Mouse (Mus musculus): ENCODE data around the gene Elp6.
A peak's percentile ranks its signal among the peaks of the same experiment; 100 is the strongest.

The Elp6 gene

DNA sequence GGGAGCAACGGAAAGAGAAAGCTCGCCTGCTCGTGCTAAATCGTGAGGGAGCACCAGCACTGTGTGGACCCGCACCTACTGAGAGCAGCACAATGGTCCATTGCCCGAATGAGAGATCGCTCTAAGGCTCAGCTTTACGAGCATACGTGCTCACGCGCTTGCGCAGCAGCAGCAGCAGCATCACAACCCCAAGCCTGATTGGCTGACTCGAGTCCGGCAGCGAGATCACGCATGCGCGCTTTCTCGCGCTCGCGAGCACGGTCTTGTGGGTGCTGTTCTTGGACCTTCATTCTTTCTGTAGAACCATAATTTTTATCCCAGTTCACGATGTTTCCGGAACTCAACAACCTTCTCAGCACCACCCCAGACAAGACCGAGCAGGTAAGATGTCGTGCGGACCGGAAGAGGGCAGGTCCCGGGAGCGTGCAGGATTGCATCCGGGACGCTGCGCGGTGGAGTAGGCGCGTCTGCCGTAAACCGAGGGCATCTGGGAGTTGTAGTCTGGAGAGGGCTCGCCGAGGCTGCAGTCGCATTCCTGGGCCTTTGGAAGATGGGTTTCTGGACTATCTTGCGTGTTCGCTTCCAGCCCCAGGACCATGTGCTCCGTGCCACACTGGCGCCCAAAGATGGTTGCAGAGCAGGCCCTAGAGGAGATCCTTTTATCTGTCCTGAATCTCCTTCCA lies at the start of gene Elp6:
Elp6 (plus strand) TSS at position 205 of the 683 bp plus-strand sequence.
- peak; percentile 97 for DNase-seq (ENCODE audit: low read depth, low spot score)

- DNase-seq (ENCODE audit: low read depth, low spot score) = no peak
These were observed 49.5 kb upstream of the Elp6 start for GRCm38 (mm10) chr9:110255407-110256019.

DNA sequence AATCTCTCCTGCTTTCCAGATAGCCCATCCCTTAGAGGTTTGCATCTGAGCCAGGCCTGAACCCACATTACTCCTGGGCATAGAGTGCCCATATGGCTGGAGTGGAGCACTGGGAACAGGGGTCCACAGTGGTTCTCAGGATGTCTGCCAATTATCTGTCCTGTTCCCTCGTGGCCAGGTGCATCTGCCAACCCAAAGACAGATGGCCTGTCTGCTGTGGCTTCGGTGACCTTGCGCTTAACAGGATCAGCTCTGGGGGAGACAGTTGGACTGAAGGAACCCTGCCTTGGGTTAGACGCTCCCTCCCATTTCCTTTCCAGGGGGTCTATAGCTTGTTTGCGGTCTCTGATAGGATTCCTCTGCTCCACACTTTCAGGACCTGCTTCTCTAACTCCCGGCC lies 46.3 kb upstream of the Elp6 start:
- DNase-seq (ENCODE audit: low read depth, low spot score) = no peak

DNA sequence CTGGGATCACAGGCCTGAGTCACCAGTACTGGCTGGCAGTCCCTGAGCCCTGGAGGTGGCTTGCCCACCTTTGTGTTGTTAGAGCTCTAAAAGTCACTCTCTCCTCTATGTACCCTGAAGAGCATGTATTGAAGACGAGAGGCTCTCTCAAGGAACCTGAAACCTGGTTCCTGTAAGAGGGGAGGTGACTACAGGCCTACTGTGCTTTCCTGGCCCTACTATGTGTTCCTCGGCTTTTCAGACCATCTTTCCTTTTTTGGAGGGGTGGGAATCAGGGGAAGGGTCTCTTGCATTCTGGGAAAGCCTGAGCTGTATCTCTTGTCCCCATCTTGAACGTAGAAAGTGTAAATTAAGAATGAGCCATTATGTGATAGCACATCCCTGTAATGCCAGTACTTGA lies 45.9 kb upstream of the Elp6 start:
- no peak for DNase-seq (ENCODE audit: low read depth, low spot score)

- no peak for DNase-seq (ENCODE audit: low read depth, low spot score)
These were observed 41.8 kb upstream of the Elp6 start for GRCm38 (mm10) chr9:110263181-110263580.

DNA sequence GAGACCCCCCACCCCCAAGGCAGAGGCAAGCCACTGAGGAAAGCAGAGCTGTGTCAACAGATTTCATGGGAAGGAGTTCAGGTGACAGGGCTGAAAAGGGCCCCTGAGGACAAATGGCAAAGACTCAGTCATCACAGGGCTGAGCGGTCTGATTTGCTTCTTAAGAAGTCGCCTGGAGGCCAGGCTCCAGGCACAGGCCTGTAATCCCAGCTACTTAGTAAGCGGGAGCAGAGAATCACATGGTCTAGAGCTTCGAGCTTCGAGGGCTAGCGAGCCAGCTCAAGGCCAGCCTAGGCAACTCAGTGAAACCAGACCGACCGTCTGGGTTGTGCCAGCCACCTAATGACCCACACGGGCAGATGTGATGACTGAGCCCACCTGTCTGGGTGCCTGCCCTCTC lies 40.0 kb upstream of the Elp6 start:
- DNase-seq (ENCODE audit: low read depth, low spot score) = no peak

GRCm38 (mm10) chr9:110268416-110268815 lies 36.6 kb upstream of the Elp6 start:
- DNase-seq (ENCODE audit: low read depth, low spot score) = no peak

DNA sequence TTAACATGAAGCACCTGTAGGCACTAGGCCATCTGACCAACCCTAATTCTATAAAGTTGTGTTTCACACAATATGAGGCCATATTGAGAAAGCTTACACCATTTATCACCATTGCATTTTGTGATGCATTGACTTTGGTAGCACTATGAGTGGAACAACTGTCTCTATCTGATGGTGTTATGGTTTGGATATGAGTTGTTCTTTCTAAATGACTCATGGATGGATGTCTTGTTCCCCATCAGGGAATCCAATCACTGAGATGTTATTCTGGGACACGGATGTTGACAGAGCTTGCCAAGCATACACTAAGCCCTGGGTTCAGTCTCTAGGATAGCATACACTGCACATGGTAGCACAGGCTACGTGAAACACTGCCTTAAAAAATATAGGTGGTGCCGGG lies 32.6 kb upstream of the Elp6 start:
- no peak for DNase-seq (ENCODE audit: low read depth, low spot score)

DNA sequence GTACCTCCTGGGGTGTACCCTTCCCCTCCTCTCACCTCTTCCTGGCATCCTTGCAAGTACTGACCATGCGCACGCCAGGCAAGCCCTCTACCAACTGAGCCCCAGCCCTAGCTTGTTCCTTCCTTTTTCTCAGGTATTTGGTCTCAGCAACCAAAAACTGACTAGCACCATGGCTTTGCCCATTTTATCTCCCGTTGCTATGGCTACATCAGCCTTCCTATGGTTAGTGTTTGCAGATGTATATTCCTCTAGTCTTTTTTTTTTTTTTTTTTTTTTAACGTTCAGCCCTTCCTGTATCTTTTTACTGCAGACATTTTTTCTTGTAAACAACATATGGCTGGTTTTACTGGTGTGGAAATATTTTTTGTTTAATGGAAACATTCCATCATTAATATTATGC lies 31.5 kb upstream of the Elp6 start:
- DNase-seq (ENCODE audit: low read depth, low spot score) = no peak

DNA sequence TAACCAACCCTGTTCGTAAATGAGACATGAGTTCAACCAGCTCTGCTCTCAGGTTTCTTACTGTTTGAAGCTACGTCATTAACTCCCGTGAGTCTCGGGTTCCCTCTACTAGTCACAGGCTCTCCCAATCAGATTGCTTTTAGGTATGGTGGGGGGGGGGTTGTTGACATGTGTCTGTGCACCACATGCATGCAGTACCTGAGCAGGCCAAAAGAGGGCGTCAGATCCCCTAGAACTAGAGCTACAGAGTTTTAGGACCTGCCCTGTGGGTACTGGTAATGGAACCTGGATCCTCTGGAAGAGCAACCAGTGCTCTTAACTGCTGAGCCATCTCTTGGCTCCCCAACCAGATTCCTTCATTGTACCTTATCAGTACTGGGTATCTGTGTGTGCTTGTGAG lies 29.1 kb upstream of the Elp6 start:
- peak; percentile 88 for DNase-seq (ENCODE audit: low read depth, low spot score)

GRCm38 (mm10) chr9:110277431-110277881 lies 27.5 kb upstream of the Elp6 start:
- DNase-seq (ENCODE audit: low read depth, low spot score) = no peak

DNA sequence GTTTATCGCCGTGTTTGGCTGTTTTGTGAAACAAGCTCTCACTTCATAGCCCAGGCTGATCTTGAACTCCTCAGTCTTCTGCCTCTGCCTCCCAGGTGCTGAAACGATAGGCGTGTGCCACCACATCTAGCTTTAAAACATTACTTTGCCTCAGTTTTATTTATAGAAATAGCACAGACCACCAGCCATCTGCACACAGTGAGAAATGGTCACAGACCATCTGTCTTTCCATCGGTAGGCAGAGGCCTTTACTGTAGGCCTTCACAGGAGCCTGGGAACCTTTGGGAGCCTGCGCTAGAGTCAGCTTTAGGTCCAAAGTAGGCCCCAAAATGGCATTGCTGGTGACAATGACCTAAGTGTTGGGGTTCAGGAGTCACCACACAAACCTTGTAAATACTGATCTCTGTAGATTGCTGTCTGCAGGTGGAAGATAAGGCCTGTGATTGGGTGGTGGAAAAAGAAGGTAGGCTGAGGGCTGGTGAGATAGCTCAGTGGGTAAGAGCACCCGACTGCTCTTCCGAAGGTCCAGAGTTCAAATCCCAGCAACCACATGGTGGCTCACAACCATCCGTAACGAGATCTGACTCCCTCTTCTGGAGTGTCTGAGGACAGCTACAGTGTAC lies 20.8 kb upstream of the Elp6 start:
- DNase-seq (ENCODE audit: low read depth, low spot score) = no peak

DNA sequence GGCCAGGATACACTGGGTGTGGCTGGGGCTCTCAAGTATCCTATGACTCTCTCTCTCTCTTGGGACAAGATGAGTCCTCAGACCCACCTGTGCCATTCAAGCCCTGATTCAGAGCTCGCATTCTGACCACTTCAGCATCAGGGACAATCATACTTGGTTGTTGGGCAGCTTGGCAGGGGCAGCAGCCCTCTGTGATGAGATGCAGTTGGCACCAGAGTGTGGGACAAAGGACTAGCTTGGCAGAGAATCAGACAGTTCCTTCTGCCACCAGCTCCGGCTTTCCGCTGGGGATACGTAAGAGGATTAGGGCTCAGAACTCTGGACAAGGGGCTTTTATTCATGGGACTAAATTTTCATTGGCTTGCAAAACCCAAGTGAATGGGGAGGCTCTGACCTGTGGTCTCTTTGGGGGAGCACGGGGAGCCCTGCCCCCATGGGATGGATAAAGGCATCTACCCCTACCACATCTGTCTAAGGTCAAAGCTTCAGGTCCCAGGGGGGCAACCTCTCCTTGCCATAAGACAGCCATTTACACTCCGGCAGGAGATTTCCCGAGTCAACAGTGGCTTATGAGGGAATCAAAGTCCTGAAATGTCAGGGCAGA lies 17.6 kb upstream of the Elp6 start:
- no peak for DNase-seq (ENCODE audit: low read depth, low spot score)

DNA sequence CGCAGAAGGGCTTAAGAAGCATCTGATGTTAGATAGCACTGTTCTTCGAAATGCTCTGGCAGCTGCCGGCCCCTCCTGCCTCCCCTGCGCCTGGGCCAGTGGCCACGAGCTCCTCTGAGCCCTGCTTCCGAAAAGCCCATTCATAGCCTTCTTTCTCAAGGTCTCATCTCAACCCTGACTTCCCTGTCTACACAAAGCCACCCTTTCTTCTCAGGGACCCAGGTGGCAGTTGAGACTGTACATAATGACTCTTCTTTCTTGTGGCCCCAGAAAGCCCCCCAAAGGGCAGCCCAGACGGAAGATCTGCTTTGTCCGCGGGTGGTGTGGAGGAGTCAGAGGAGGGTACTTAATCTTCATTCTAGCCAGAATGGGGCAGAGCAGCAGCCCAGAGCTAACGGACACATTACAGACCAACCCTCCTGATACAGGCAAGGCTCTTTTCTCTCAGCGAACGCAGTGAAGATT lies 11.7 kb upstream of the Elp6 start:
- DNase-seq (ENCODE audit: low read depth, low spot score) = no peak

DNA sequence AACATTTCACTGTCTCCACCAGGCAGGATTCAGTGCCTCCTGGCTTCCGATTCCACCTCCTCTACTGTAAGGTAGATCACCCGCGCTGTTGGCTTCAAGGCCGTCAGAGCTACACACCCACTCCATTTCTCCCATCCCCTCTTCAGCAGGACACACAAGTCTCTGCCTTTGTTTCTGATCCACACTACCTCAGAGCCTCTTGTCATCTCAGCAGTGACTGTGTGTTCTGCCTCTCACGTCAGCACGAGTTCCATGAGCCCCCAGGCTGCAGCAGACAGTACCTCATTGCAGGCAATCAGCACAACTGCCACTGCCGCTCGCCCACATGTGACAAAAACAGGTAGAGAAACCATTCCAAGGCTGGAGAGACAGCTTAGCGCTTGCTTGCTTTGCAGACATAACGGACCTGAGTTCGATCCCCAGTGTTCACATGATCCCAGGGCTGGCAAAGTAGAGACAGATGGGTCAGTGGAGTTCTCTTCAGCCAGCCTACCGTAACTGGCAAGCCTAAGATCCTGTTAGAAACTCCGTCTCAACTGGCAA lies 11.0 kb upstream of the Elp6 start:
- DNase-seq (ENCODE audit: low read depth, low spot score) = no peak

DNA sequence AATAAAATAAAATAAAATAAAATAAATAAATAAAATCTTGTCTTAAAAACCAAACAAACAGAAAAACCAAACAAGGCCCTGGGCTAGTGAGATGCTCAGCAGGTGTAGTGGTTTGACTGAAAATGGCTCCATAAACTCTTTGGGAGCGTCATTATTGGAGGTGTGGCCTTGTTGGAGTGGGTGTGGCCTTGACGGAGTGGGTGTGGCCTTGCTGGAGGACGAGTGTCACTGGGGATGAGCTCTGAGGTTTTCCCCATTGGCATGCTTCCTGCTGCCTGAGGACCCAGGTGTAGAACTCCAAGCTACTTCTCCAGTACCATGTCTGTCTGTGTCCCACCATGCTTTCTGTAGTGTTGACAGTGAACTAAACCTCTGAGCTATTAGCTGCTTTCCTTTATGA lies 10.2 kb upstream of the Elp6 start:
- DNase-seq (ENCODE audit: low read depth, low spot score) = peak; percentile 61

GRCm38 (mm10) chr9:110296867-110297627 lies 7.9 kb upstream of the Elp6 start:
- peak; percentile 90 for DNase-seq (ENCODE audit: low read depth, low spot score)

DNA sequence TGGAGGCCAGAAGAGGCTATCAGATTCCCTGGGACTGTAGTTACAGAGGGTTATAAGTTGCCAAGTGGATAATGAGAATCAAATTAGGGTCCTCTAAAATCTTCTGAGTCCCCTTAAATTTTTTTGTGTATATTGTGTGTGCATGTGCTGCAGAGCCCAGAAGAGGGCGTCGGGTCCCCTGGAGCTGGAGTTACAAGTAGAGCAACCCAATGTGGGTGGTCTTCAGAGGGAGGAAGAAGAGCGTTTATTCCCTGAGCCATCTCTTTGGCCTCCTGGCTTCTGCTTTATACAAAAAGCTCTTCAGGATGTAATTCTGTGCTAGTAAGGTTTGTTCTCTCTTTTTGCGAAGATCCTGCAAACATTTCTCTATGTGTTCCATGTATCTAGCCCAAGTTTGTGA lies 457 bp upstream of the Elp6 start:
- DNase-seq (ENCODE audit: low read depth, low spot score) = peak; percentile 86

- no peak for DNase-seq (ENCODE audit: low read depth, low spot score)
These were observed 1.4 kb downstream of the Elp6 start for GRCm38 (mm10) chr9:110306371-110306770.

DNA sequence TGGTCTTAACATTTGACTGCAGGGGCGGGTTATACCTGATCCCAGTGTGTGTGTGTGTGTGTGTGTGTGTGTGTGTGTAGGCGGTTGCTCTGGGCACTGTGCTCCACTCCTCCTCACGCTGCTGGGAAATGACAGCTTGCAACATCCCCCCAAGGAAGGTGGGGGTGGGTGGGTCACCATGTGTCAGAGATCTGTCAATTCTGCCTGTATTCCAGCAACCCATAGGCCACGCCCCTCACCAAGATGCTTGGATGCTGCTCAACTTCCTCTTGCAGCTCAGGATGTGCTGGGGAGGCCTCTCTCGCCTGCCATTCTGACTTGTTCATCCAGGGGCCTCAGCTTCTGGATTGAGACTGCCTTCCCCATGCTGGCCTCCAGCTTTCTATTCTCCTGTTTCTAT lies 9.7 kb downstream of the Elp6 start:
- no peak for DNase-seq (ENCODE audit: low read depth, low spot score)

- no peak for DNase-seq (ENCODE audit: low read depth, low spot score)
These were observed 10.4 kb downstream of the Elp6 start for GRCm38 (mm10) chr9:110315410-110315809.

DNA sequence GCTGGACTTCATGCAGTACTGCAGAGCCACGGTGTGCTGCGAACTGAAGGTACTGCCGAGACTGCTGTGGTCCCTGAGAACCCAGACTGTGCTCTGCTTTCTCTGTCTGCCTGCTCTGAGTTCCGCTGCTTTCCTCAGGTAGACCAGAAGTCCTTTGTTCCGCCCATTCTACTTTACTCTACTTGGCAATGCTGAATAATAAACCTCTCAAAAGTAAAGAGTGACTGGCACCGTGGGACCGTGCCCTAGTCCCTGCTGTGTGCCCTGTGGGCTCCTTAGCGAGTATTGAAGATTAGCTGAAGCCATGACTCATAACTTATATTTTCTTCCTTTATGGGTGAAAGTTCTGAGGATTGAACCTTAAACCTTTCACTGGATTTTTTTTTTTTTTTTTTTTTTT lies 10.9 kb downstream of the Elp6 start:
- DNase-seq (ENCODE audit: low read depth, low spot score) = no peak
